Mouse (Mus musculus): ENCODE data around the gene Trim62. TPM values are rescaled to one million over a fixed set of nuclear protein-coding genes. Genes with fewer than 3 reads are reported as not detected.

Gene Trim62
- polyA plus RNA-seq, 1 experiment: 2.9 TPM

DNA sequence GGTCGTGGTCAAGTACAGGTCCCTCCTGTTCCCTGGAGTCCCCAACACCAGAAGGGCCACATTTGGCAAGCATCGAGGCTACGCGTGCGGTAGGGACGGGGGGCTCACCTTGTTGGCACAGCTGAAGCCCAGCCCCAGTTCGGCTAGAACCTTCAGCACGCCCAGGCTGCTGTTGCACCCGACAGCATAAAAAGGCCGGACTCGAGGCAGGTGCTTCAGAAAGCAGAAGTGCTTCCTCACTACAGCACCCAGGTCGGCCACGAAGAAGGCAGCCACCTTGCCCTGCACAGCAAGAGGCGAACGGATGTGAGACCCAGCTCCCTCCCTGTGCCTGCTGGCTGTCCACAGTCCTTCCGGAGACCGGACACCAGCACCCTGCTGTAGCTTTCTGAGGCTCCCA, 76.3 kb downstream of the Trim62 start:
- DNase-seq (ENCODE audit: low read depth): no peak

Other genes with a start within 250 kb of the Trim62 start
- 72.2 and 83.8 TPM in 2 replicates for gene Phc2, start 228.9 kb upstream of the Trim62 start, polyA plus RNA-seq (2012; rRNA removed)
- gene A3galt2, start 128.2 kb upstream of the Trim62 start, polyA plus RNA-seq (2012; rRNA removed): 1.3 and 1.4 TPM in 2 replicates
- gene Zfp362, start 77.5 kb upstream of the Trim62 start, polyA plus RNA-seq (2012; rRNA removed): 25.9 and 39.6 TPM in 2 replicates
- gene Azin2, start 78.9 kb downstream of the Trim62 start, polyA plus RNA-seq (2012; rRNA removed): 25.9 and 28.3 TPM in 2 replicates
- 79.2 and 129 TPM in 2 replicates for gene Ak2, start 108.4 kb downstream of the Trim62 start, polyA plus RNA-seq (2012; rRNA removed)
- 30.2 and 36.1 TPM in 2 replicates for gene Rnf19b, start 174.7 kb downstream of the Trim62 start, polyA plus RNA-seq (2012; rRNA removed)
- gene Tmem54, start 222.0 kb downstream of the Trim62 start, polyA plus RNA-seq (2012; rRNA removed): 1.8 and 3.1 TPM in 2 replicates
- gene Hpca, start 238.5 kb downstream of the Trim62 start, polyA plus RNA-seq (2012; rRNA removed): 2.8 and 4.2 TPM in 2 replicates

Data from gonadal fat pad, adult 2 months (tissue).